Mouse (Mus musculus): ENCODE measurements around the gene Rpap1.
A peak's percentile ranks its signal among the peaks of the same experiment; 100 is the strongest.

Gene Rpap1

GRCm38 (mm10) chr2:119798246-119798927 is 11.1 kb upstream of the Rpap1 start:
- DNase-seq, result no peak

- no peak for DNase-seq
These were observed 10.0 kb upstream of the Rpap1 start, which contains the start of gene Tyro3 for GRCm38 (mm10) chr2:119797279-119797783. Gene Tyro3, plus strand, starts transcription at chr2:119797733.

- DNase-seq, result no peak
These were observed 2.7 kb upstream of the Rpap1 start for GRCm38 (mm10) chr2:119789996-119790395.

- DNase-seq, result no peak
These were observed 20.1 kb downstream of the Rpap1 start for GRCm38 (mm10) chr2:119767246-119767645.

- DNase-seq, result no peak
These were observed 23.4 kb downstream of the Rpap1 start for GRCm38 (mm10) chr2:119763924-119764323.

- no peak for DNase-seq
These were observed 25.1 kb downstream of the Rpap1 start for GRCm38 (mm10) chr2:119762276-119762675.

GRCm38 (mm10) chr2:119760251-119760650 is 27.1 kb downstream of the Rpap1 start, which contains the start of gene Ltk:
Gene Ltk, minus strand, starts transcription at chr2:119760431.
- no peak for DNase-seq

- DNase-seq, result no peak
These were observed 28.2 kb downstream of the Rpap1 start for GRCm38 (mm10) chr2:119758844-119759835.

- no peak for DNase-seq
These were observed 29.1 kb downstream of the Rpap1 start for GRCm38 (mm10) chr2:119758101-119758843.

GRCm38 (mm10) chr2:119757601-119758100 is 29.7 kb downstream of the Rpap1 start:
- no peak for DNase-seq

GRCm38 (mm10) chr2:119749260-119749659 is 38.1 kb downstream of the Rpap1 start:
- DNase-seq, result no peak

GRCm38 (mm10) chr2:119747554-119747953 is 39.8 kb downstream of the Rpap1 start:
- peak; percentile 68 for DNase-seq

- DNase-seq, result no peak
These were observed 42.1 kb downstream of the Rpap1 start for GRCm38 (mm10) chr2:119745281-119745680.

GRCm38 (mm10) chr2:119744163-119745111 is 42.9 kb downstream of the Rpap1 start:
- DNase-seq, result no peak

GRCm38 (mm10) chr2:119743808-119744162 is 43.6 kb downstream of the Rpap1 start:
- no peak for DNase-seq

GRCm38 (mm10) chr2:119743176-119743807 is 44.0 kb downstream of the Rpap1 start:
- DNase-seq, result peak; percentile 79

- DNase-seq, result no peak
These were observed 44.7 kb downstream of the Rpap1 start for GRCm38 (mm10) chr2:119742461-119743175.

- no peak for DNase-seq
These were observed 45.5 kb downstream of the Rpap1 start, which contains the start of gene Itpka for GRCm38 (mm10) chr2:119741581-119742411. Gene Itpka, plus strand, starts transcription at chr2:119742337.

- no peak for DNase-seq
These were observed 46.8 kb downstream of the Rpap1 start for GRCm38 (mm10) chr2:119740567-119740966.
